Mouse (Mus musculus) erythroblast, embryonic 14.5 days (primary cell): ENCODE results near the gene Fosl1.

ENCODE experiments used
- GATA1 ChIP-seq: IDR thresholded peaks from 2 replicates; pipeline ENCODE4 v1.6.1; 2012; ENCODE audit warnings: low read length, inconsistent platforms, mixed read lengths
- TAL1 ChIP-seq: IDR thresholded peaks from 3 replicates; pipeline ENCODE4 v1.6.1; 2012; ENCODE audit warnings: low read length, inconsistent platforms, mixed read lengths

- TF ChIP-seq GATA1: no peak
- TF ChIP-seq TAL1: no peak
Measured at GRCm38 (mm10) chr19:5472857-5473256, 25.5 kb downstream of the Fosl1 start.
